Mouse (Mus musculus) left cerebral cortex, adult 8-10 months (tissue): ENCODE results near the gene Ugt2a1. TPM values are rescaled to one million over a fixed set of nuclear protein-coding genes. Genes with fewer than 3 reads are reported as not detected.

Source experiments
- total RNA-seq, 4 experiments: library from RNA; stranded (reverse); gene quantifications; 2 replicates each; pipeline ENCODE4 v1.2.4; 2022

Ugt2a1 gene
- total RNA-seq, 4 experiments from 2014 or later = not detected

Other genes starting within 250 kb of the Ugt2a1 start
- gene Ugt2b37, start 236.1 kb downstream of the Ugt2a1 start, total RNA-seq = not detected
- not detected for gene Ugt2a3, start 153.7 kb downstream of the Ugt2a1 start, total RNA-seq
- not detected for gene Ugt2b38, start 66.7 kb downstream of the Ugt2a1 start, total RNA-seq
- not detected for gene Ugt2a2, start 8.6 kb downstream of the Ugt2a1 start, total RNA-seq
- gene Gm43638, start 4.1 kb downstream of the Ugt2a1 start, total RNA-seq = not detected
- gene Sult1b1, start 47.3 kb upstream of the Ugt2a1 start, total RNA-seq = not detected
- not detected for gene Sult1d1, start 78.2 kb upstream of the Ugt2a1 start, total RNA-seq
- gene Sult1e1, start 100.7 kb upstream of the Ugt2a1 start, total RNA-seq = not detected
- gene Csn1s1, start 175.3 kb upstream of the Ugt2a1 start, total RNA-seq = not detected
- gene Csn2, start 208.8 kb upstream of the Ugt2a1 start, total RNA-seq = not detected